Mouse (Mus musculus): ENCODE data around the gene Ntng1. TPM values are rescaled to one million over a fixed set of nuclear protein-coding genes. Genes with fewer than 3 reads are reported as not detected.

The Ntng1 gene
- polyA plus RNA-seq, 1 experiment from 2014 or later, result 1.2 TPM

- Histone ChIP-seq H3K4me3 (ENCODE audit: low read depth, low read length) (no peak overlapping the region), H3K4me2 (replicated peaks; ENCODE audit: low read depth) (no peak overlapping the region), H3K9ac (ENCODE audit: low read length) (no peak overlapping the region), H3K4me1 (replicated peaks; ENCODE audit: control insufficient read depth, insufficient read depth) (no peaks in the 10 kb centered on the region; the same call in 1 of the 2 replicates), H3K9me3 (ENCODE audit: control insufficient read depth, low read length) (no peaks in the 10 kb centered on the region), H3K27ac (replicated peaks) (no peak overlapping the region), H3K27me3 (ENCODE audit: control insufficient read depth, insufficient read depth, low read length) (no peaks in the 10 kb centered on the region), H3K36me3 (ENCODE audit: control insufficient read depth, insufficient read depth, low read length) (no peaks in the 10 kb centered on the region)
- TF ChIP-seq CTCF (IDR thresholded peaks at IDR 0.05; ENCODE audit: low read depth) (no peak), EP300 (optimal IDR thresholded peaks at IDR 0.05) (no peak)
- ATAC-seq (ENCODE audit: low FRiP score, low TSS enrichment) (no peak), DNase-seq (ENCODE audit: low spot score) (no peak)
- WGBS, result 44% methylated on average over 5 of the region's 5 CpGs
Observed at GRCm38 (mm10) chr3:109783231-109783630, 360.6 kb downstream of the Ntng1 start.

DNA sequence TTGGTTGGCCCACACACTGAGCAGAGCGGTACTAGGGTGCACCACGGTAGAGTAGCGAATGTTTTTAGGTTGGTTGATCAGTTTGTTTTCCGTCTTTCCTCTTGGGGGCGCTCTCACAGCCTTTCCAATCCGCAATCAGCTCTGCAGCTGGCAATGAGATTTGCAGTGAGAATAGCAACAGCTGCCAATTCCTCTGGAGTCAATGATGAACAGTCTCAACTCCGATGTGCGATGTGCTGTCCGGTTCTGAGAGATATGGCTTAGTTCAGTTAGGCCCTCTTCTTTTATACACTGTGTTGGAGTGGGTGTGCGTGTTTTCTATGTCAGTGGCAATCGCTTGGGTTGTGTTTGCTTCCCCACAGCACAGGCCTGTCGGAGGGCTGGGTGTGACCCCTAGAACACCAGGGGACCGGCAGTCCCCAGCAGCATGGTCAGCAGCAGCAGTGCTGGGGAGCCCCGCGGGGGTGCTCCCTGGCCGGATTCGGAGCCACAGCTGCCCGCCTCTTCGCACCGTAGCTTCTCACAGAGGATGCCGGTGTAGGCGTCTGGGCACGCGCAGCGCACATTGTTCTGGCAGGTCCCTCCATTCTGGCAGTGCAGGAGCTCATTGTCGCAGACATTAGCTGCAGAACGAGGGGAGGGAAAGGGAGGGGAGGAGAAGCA, 361.4 kb downstream of the Ntng1 start:
- DNase-seq (ENCODE audit: low spot score) (peak; percentile 31), ATAC-seq (ENCODE audit: low FRiP score, low TSS enrichment) (0 out of 2 replicates have a peak, but pooled peaks have one; percentile 38)

DNA sequence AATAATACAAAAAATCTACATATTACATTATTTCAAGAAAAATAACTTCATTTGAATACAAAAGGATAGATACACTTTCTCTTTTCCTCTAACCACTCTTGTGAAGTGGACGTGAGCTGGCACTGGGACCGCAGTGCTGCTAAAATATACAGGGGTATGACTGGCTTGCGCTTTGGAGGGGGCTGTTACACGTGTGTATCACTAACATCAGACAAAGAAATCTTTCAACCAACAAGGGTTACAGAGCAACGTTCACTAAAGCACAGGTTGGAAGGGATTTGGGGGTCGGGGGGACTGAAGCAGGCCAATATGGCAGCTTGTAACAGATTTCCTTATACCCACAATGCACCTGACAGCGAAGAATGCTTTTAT, 361.9 kb downstream of the Ntng1 start:
- Histone ChIP-seq H3K4me3 (ENCODE audit: low read depth, low read length) (no peak overlapping the region), H3K9me3 (ENCODE audit: control insufficient read depth, low read length) (no peaks in the 10 kb centered on the region), H3K4me2 (replicated peaks; ENCODE audit: low read depth) (peak overlapping the region; percentile 73), H3K4me1 (replicated peaks; ENCODE audit: control insufficient read depth, insufficient read depth) (no peaks in the 10 kb centered on the region; the same call in 1 of the 2 replicates), H3K27ac (replicated peaks) (no peak overlapping the region), H3K27me3 (ENCODE audit: control insufficient read depth, insufficient read depth, low read length) (no peaks in the 10 kb centered on the region), H3K9ac (ENCODE audit: low read length) (no peak overlapping the region), H3K36me3 (ENCODE audit: control insufficient read depth, insufficient read depth, low read length) (no peaks in the 10 kb centered on the region)
- 72% methylated on average over 7 of the region's 7 CpGs for WGBS
- no peak for DNase-seq (ENCODE audit: low spot score)
- TF ChIP-seq CTCF (IDR thresholded peaks at IDR 0.05; ENCODE audit: low read depth) (no peak), EP300 (optimal IDR thresholded peaks at IDR 0.05) (no peak)
- no peak for ATAC-seq (ENCODE audit: low FRiP score, low TSS enrichment)

More for the DNA sequence above, 361.4 kb downstream of the Ntng1 start:
- Histone ChIP-seq H3K9me3 (ENCODE audit: control insufficient read depth, low read length) (no peaks in the 10 kb centered on the region), H3K4me3 (ENCODE audit: low read depth, low read length) (peak overlapping the region; percentile 37), H3K4me2 (replicated peaks; ENCODE audit: low read depth) (peak overlapping the region; percentile 73), H3K4me1 (replicated peaks; ENCODE audit: control insufficient read depth, insufficient read depth) (no peaks in the 10 kb centered on the region; the same call in 1 of the 2 replicates), H3K27ac (replicated peaks) (no peak overlapping the region), H3K36me3 (ENCODE audit: control insufficient read depth, insufficient read depth, low read length) (no peaks in the 10 kb centered on the region), H3K9ac (ENCODE audit: low read length) (peak overlapping the region; percentile 47; the same call in 1 of the 2 replicates), H3K27me3 (ENCODE audit: control insufficient read depth, insufficient read depth, low read length) (no peaks in the 10 kb centered on the region)
- no peak for TF ChIP-seq EP300 (optimal IDR thresholded peaks at IDR 0.05)
- TF ChIP-seq CTCF (IDR thresholded peaks at IDR 0.05; ENCODE audit: low read depth), result peak; percentile 68
- WGBS, result 5% methylated on average over 27 of the region's 27 CpGs

DNA sequence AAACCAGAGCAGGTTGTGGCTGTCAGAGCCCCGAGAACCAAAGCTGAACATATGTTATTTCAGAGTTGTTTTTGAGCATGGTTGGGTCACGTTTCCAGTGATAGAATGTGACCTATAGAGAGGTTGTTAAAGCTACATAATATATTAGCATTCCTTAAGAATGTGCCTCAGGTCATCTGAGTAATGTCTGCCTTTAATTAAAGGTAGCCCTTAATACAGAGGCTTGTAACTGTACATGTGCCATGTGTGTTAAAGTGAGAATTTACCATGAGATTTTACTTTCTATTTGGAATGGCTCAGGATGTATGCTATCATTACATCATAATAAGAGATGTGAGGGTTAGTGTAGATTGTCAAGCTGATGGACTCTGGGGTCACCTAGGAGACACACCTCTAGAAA, 368.6 kb downstream of the Ntng1 start:
- no peaks in the 10 kb centered on the region for H3K36me3 ChIP-seq (ENCODE audit: control insufficient read depth, insufficient read depth, low read length)
- ATAC-seq (ENCODE audit: low FRiP score, low TSS enrichment), result no peak
- H3K4me2 ChIP-seq (replicated peaks; ENCODE audit: low read depth), result no peak overlapping the region
- H3K4me3 ChIP-seq (ENCODE audit: low read depth, low read length), result no peak overlapping the region
- 66% methylated on average over 2 of the region's 2 CpGs for WGBS
- no peak overlapping the region for H3K9ac ChIP-seq (ENCODE audit: low read length)
- H3K4me1 ChIP-seq (replicated peaks; ENCODE audit: control insufficient read depth, insufficient read depth), result no peaks in the 10 kb centered on the region
- no peaks in the 10 kb centered on the region for H3K27me3 ChIP-seq (ENCODE audit: control insufficient read depth, insufficient read depth, low read length)
- no peaks in the 10 kb centered on the region for H3K9me3 ChIP-seq (ENCODE audit: control insufficient read depth, low read length)
- no peak overlapping the region for H3K27ac ChIP-seq (replicated peaks)
- TF ChIP-seq CTCF (IDR thresholded peaks at IDR 0.05; ENCODE audit: low read depth), result no peak
- TF ChIP-seq EP300 (optimal IDR thresholded peaks at IDR 0.05), result no peak
- no peak for DNase-seq (ENCODE audit: low spot score)

- 84% methylated on average over 14 of the region's 14 CpGs for WGBS
- H3K9me3 ChIP-seq (ENCODE audit: control insufficient read depth, low read length), result no peaks in the 10 kb centered on the region
- no peaks in the 10 kb centered on the region for H3K36me3 ChIP-seq (ENCODE audit: control insufficient read depth, insufficient read depth, low read length)
- no peak overlapping the region for H3K27ac ChIP-seq (replicated peaks)
- H3K27me3 ChIP-seq (ENCODE audit: control insufficient read depth, insufficient read depth, low read length), result no peaks in the 10 kb centered on the region
- H3K4me1 ChIP-seq (replicated peaks; ENCODE audit: control insufficient read depth, insufficient read depth), result no peaks in the 10 kb centered on the region
- peak; percentile 15 for DNase-seq (ENCODE audit: low spot score)
- no peak; the same call in 1 of the 2 replicates for ATAC-seq (ENCODE audit: low FRiP score, low TSS enrichment)
- no peak overlapping the region for H3K9ac ChIP-seq (ENCODE audit: low read length)
- no peak overlapping the region for H3K4me3 ChIP-seq (ENCODE audit: low read depth, low read length)
- no peak for TF ChIP-seq CTCF (IDR thresholded peaks at IDR 0.05; ENCODE audit: low read depth)
- no peak for TF ChIP-seq EP300 (optimal IDR thresholded peaks at IDR 0.05)
- no peak overlapping the region for H3K4me2 ChIP-seq (replicated peaks; ENCODE audit: low read depth)
Observed at GRCm38 (mm10) chr3:109772120-109772519, 371.7 kb downstream of the Ntng1 start.

DNA sequence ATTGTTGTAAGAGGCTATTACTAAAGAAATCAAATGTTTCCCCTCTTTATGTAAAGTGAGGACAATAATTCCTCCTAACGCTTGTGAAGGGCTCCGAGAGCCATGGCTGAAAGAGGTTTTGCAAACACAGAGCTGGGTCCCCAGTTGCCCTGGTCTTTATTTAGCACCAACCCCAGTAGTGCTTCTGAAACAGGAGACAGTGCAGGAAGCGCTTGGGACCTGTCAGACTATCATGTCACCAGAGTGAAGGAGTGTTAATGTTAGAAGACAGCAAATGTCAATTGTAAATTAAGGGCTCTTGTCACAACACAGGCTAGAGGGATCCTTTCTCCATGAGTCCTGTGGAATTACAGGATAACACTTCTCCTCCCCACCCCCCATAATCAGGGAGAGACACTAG, 376.9 kb downstream of the Ntng1 start:
- Histone ChIP-seq H3K4me3 (ENCODE audit: low read depth, low read length) (no peak overlapping the region), H3K36me3 (ENCODE audit: control insufficient read depth, insufficient read depth, low read length) (no peaks in the 10 kb centered on the region), H3K27me3 (ENCODE audit: control insufficient read depth, insufficient read depth, low read length) (no peaks in the 10 kb centered on the region), H3K27ac (replicated peaks) (no peak overlapping the region), H3K4me2 (replicated peaks; ENCODE audit: low read depth) (no peak overlapping the region), H3K4me1 (replicated peaks; ENCODE audit: control insufficient read depth, insufficient read depth) (no peaks in the 10 kb centered on the region), H3K9ac (ENCODE audit: low read length) (no peak overlapping the region), H3K9me3 (ENCODE audit: control insufficient read depth, low read length) (no peaks in the 10 kb centered on the region)
- DNase-seq (ENCODE audit: low spot score), result no peak
- WGBS, result 85% methylated on average over 3 of the region's 3 CpGs
- TF ChIP-seq CTCF (IDR thresholded peaks at IDR 0.05; ENCODE audit: low read depth) (no peak), EP300 (optimal IDR thresholded peaks at IDR 0.05) (no peak)
- ATAC-seq (ENCODE audit: low FRiP score, low TSS enrichment), result no peak

All from stomach, postnatal 0 days (tissue).